Mouse (Mus musculus) lung, embryonic 15.5 days (tissue): Measurements from ENCODE around the gene Spint1. TPM values are rescaled to one million over a fixed set of nuclear protein-coding genes. Genes with fewer than 3 reads are reported as not detected.

Source experiments
- ATAC-seq: fragments of 200-750 bp; cut with Nextera tagmentation; 2 replicates; pipeline ENCODE4 v1.8.0; 2017; ENCODE audit warnings: moderate number of reproducible peaks, borderline replicate concordance; ENCODE audit not compliant: low FRiP score, low TSS enrichment; ENCODE audit errors: extremely low read depth
- H3K27ac ChIP-seq: fragments of 300-500 bp; sonication (generic); 2 replicates; pipeline ENCODE4 v1.5.1; 2015; ENCODE audit warnings: moderate library complexity, mild to moderate bottlenecking, inconsistent platforms
- H3K27me3 ChIP-seq: fragments of 300-500 bp; sonication (generic); 2 replicates; pipeline ENCODE4 v1.6.1; 2015; ENCODE audit warnings: inconsistent platforms
- H3K36me3 ChIP-seq: fragments of 300-500 bp; sonication (generic); 2 replicates; pipeline ENCODE4 v1.6.1; 2015; ENCODE audit warnings: inconsistent platforms
- H3K4me1 ChIP-seq: fragments of 300-500 bp; sonication (generic); 2 replicates; pipeline ENCODE4 v1.6.1; 2015; ENCODE audit warnings: inconsistent platforms
- H3K4me2 ChIP-seq: fragments of 300-500 bp; sonication (generic); 2 replicates; pipeline ENCODE4 v1.6.1; 2015; ENCODE audit warnings: inconsistent platforms, mild to moderate bottlenecking, moderate library complexity
- H3K4me3 ChIP-seq: fragments of 300-500 bp; sonication (generic); 2 replicates; pipeline ENCODE4 v1.5.1; 2015; ENCODE audit warnings: mild to moderate bottlenecking, inconsistent platforms
- H3K9ac ChIP-seq: fragments of 300-500 bp; sonication (generic); 2 replicates; pipeline ENCODE4 v1.6.1; 2015; ENCODE audit warnings: inconsistent platforms
- H3K9me3 ChIP-seq: fragments of 300-500 bp; sonication (generic); 2 replicates; pipeline ENCODE4 v1.6.1; 2016; ENCODE audit warnings: inconsistent platforms
- WGBS: fragments of 180-500 bp; shearing (Covaris S2); methylation state at CpG from one replicate; pipeline ENCODE4 v1.1.7; 2015; 5-methylcytosine and 5-hydroxymethylcytosine counted together
- polyA plus RNA-seq: library from polyadenylated mRNA; unstranded; fragments of >200 nt; fragmentation: Nextera tagmentation; extraction: Ambion mirVana; gene quantifications from 2 replicates; pipeline ENCODE4 v1.2.1, GENCODE M21; 2015

The Spint1 gene
- polyA plus RNA-seq, 1 experiment from 2014 or later = 31.9 TPM

- no peak overlapping the region for H3K9ac ChIP-seq
- peaks cover 6% of the 10 kb centered on the region; the same call in 1 of the 2 replicates for H3K4me1 ChIP-seq
- WGBS = 43% methylated on average over 4 of the region's 4 CpGs
- peaks cover 8% of the 10 kb centered on the region for H3K27me3 ChIP-seq
- no peaks in the 10 kb centered on the region for H3K9me3 ChIP-seq
- no peaks in the 10 kb centered on the region for H3K36me3 ChIP-seq
- no peak overlapping the region for H3K27ac ChIP-seq
- no peak overlapping the region for H3K4me3 ChIP-seq
- H3K4me2 ChIP-seq = no peak overlapping the region
- ATAC-seq = no peak
These were observed 12.5 kb downstream of the Spint1 start for GRCm38 (mm10) chr2:119249592-119250061.

- Histone ChIP-seq H3K4me3 (no peak overlapping the region), H3K36me3 (no peaks in the 10 kb centered on the region), H3K4me1 (peaks cover 6% of the 10 kb centered on the region; the same call in 1 of the 2 replicates), H3K27ac (no peak overlapping the region), H3K4me2 (no peak overlapping the region), H3K9ac (no peak overlapping the region), H3K27me3 (peaks cover 16% of the 10 kb centered on the region), H3K9me3 (no peaks in the 10 kb centered on the region)
- WGBS = 52% methylated on average over 5 of the region's 5 CpGs
- ATAC-seq = 0 out of 2 replicates have a peak, but pooled peaks have one; percentile 20
These were observed 13.2 kb downstream of the Spint1 start for GRCm38 (mm10) chr2:119250377-119250776.

GRCm38 (mm10) chr2:119250826-119251478 is 13.8 kb downstream of the Spint1 start:
- Histone ChIP-seq H3K27me3 (peaks cover 20% of the 10 kb centered on the region), H3K9me3 (no peaks in the 10 kb centered on the region), H3K9ac (no peak overlapping the region), H3K27ac (no peak overlapping the region), H3K4me2 (peak overlapping the region; percentile 40), H3K4me1 (peaks cover 6% of the 10 kb centered on the region; the same call in 1 of the 2 replicates), H3K4me3 (no peak overlapping the region), H3K36me3 (no peaks in the 10 kb centered on the region)
- 9% methylated on average over 11 of the region's 11 CpGs for WGBS
- ATAC-seq = peak; percentile 43; the same call in 1 of the 2 replicates

- Histone ChIP-seq H3K9ac (no peak overlapping the region), H3K4me3 (no peak overlapping the region), H3K4me1 (peaks cover 6% of the 10 kb centered on the region; the same call in 1 of the 2 replicates), H3K9me3 (no peaks in the 10 kb centered on the region), H3K36me3 (no peaks in the 10 kb centered on the region), H3K27me3 (peaks cover 25% of the 10 kb centered on the region), H3K27ac (no peak overlapping the region), H3K4me2 (no peak overlapping the region)
- ATAC-seq = no peak
- WGBS = 23% methylated on average over 7 of the region's 7 CpGs
These were observed 17.8 kb downstream of the Spint1 start for GRCm38 (mm10) chr2:119254976-119255375.

- 60% methylated on average over 1 of the region's 1 CpGs for WGBS
- Histone ChIP-seq H3K4me1 (peaks cover 15% of the 10 kb centered on the region; the same call in 1 of the 2 replicates), H3K27ac (no peak overlapping the region), H3K4me3 (no peak overlapping the region), H3K27me3 (peaks cover 8% of the 10 kb centered on the region; the same call in 1 of the 2 replicates), H3K4me2 (no peak overlapping the region), H3K36me3 (no peaks in the 10 kb centered on the region), H3K9ac (no peak overlapping the region), H3K9me3 (no peaks in the 10 kb centered on the region)
- ATAC-seq = no peak
These were observed 23.4 kb downstream of the Spint1 start for GRCm38 (mm10) chr2:119260518-119260917.

GRCm38 (mm10) chr2:119261326-119261725 is 24.2 kb downstream of the Spint1 start:
- Histone ChIP-seq H3K36me3 (no peaks in the 10 kb centered on the region), H3K9ac (no peak overlapping the region), H3K4me1 (peaks cover 15% of the 10 kb centered on the region; the same call in 1 of the 2 replicates), H3K27ac (no peak overlapping the region), H3K4me3 (no peak overlapping the region), H3K4me2 (no peak overlapping the region), H3K9me3 (no peaks in the 10 kb centered on the region), H3K27me3 (peaks cover 5% of the 10 kb centered on the region; the same call in 1 of the 2 replicates)
- WGBS = 28% methylated on average over 2 of the region's 2 CpGs
- peak; percentile 60; the same call in 1 of the 2 replicates for ATAC-seq

GRCm38 (mm10) chr2:119262978-119263377 is 25.8 kb downstream of the Spint1 start:
- Histone ChIP-seq H3K4me1 (peaks cover 15% of the 10 kb centered on the region; the same call in 1 of the 2 replicates), H3K9ac (no peak overlapping the region), H3K4me3 (no peak overlapping the region), H3K36me3 (no peaks in the 10 kb centered on the region), H3K27me3 (no peaks in the 10 kb centered on the region), H3K9me3 (no peaks in the 10 kb centered on the region), H3K4me2 (peak overlapping the region; percentile 24), H3K27ac (no peak overlapping the region)
- 21% methylated on average over 8 of the region's 8 CpGs for WGBS
- peak; percentile 79 for ATAC-seq

GRCm38 (mm10) chr2:119263813-119264212 is 26.7 kb downstream of the Spint1 start:
- ATAC-seq = no peak
- Histone ChIP-seq H3K9ac (no peak overlapping the region), H3K4me3 (no peak overlapping the region), H3K27ac (no peak overlapping the region), H3K4me1 (peaks cover 15% of the 10 kb centered on the region; the same call in 1 of the 2 replicates), H3K36me3 (no peaks in the 10 kb centered on the region), H3K27me3 (no peaks in the 10 kb centered on the region), H3K4me2 (no peak overlapping the region), H3K9me3 (no peaks in the 10 kb centered on the region)
- 53% methylated on average over 5 of the region's 5 CpGs for WGBS

- 52% methylated on average over 9 of the region's 9 CpGs for WGBS
- Histone ChIP-seq H3K4me2 (peak overlapping the region; percentile 86), H3K4me3 (peak overlapping the region; percentile 45), H3K27ac (no peak overlapping the region), H3K9me3 (no peaks in the 10 kb centered on the region), H3K9ac (0 out of 2 replicates have a peak overlapping the region, but pooled peaks have one; percentile 10), H3K4me1 (peaks cover 5% of the 10 kb centered on the region), H3K27me3 (peaks cover 13% of the 10 kb centered on the region), H3K36me3 (no peaks in the 10 kb centered on the region)
- ATAC-seq = no peak
These were observed 33.1 kb downstream of the Spint1 start for GRCm38 (mm10) chr2:119270286-119270642.

GRCm38 (mm10) chr2:119270643-119271331 is 33.6 kb downstream of the Spint1 start, which contains the start of gene Rhov:
Rhov (minus strand) TSS chr2:119271272.
- Histone ChIP-seq H3K27me3 (peaks cover 13% of the 10 kb centered on the region), H3K4me3 (peak within 1 kb of the TSS; percentile 45), H3K4me1 (peaks cover 5% of the 10 kb centered on the region), H3K4me2 (peak within 1 kb of the TSS; percentile 86), H3K36me3 (no peaks in the 10 kb centered on the region), H3K9me3 (no peaks in the 10 kb centered on the region), H3K9ac (peak within 1 kb of the TSS; percentile 10), H3K27ac (no peak within 1 kb of the TSS)
- peak; percentile 71; the same call in 1 of the 2 replicates for ATAC-seq
- WGBS = 1% methylated on average over 49 of the region's 49 CpGs

- 69% methylated on average over 1 of the region's 1 CpGs for WGBS
- peaks cover 5% of the 10 kb centered on the region for H3K4me1 ChIP-seq
- ATAC-seq = no peak
These were observed 37.0 kb downstream of the Spint1 start for GRCm38 (mm10) chr2:119274126-119274525.

GRCm38 (mm10) chr2:119276926-119277325 is 39.8 kb downstream of the Spint1 start:
- Histone ChIP-seq H3K9me3 (no peaks in the 10 kb centered on the region), H3K27ac (no peak overlapping the region), H3K4me3 (no peak overlapping the region), H3K4me2 (no peak overlapping the region), H3K27me3 (no peaks in the 10 kb centered on the region), H3K9ac (no peak overlapping the region), H3K36me3 (no peaks in the 10 kb centered on the region), H3K4me1 (no peaks in the 10 kb centered on the region)
- WGBS = 81% methylated on average over 7 of the region's 7 CpGs
- ATAC-seq = no peak

More at GRCm38 (mm10) chr2:119274126-119274525, 37.0 kb downstream of the Spint1 start:
- Histone ChIP-seq H3K36me3 (no peaks in the 10 kb centered on the region), H3K27me3 (peaks cover 13% of the 10 kb centered on the region), H3K9ac (no peak overlapping the region), H3K4me3 (no peak overlapping the region), H3K4me2 (no peak overlapping the region), H3K27ac (no peak overlapping the region), H3K9me3 (no peaks in the 10 kb centered on the region)
